ENCODE assay signal across 21 mouse cellular contexts in genomic region chr5:137043997-137044396, GRCm38 (mm10). TPM values are rescaled to one million over a fixed set of nuclear protein-coding genes. Genes with fewer than 3 reads are reported as not detected.
DNase-seq lines count a peak whose midpoint lies in the region; TF ChIP-seq lines count a peak whose summit lies in the region.
"Had no signal": no experiment of that assay in that cellular context is flagged by ENCODE, and none has a peak within 500 bp of the region (broad histone marks: within the 10 kb centered on the region; RNA-seq: fewer than 3 reads in every experiment).

No protein-coding gene starts in this region.

- H3K27ac ChIP-seq in CH12.LX (ENCODE audit: insufficient read depth, low read depth) (no peak overlapping the region), MEL (ENCODE audit: control insufficient read depth, low read depth, low read length) (no peak overlapping the region)

- no peaks in the 10 kb centered on the region for H3K9me3 ChIP-seq in CH12.LX (replicated peaks; ENCODE audit: low read length)
- H3K9me3 ChIP-seq in MEL (replicated peaks; ENCODE audit: insufficient read depth, low read length) = no peaks in the 10 kb centered on the region
- H3K9me3 ChIP-seq: G1E had no signal

- TF ChIP-seq POLR2A in CH12.LX (IDR thresholded peaks at IDR 0.05; ENCODE audit: low read depth, low read length) (no peak), MEL (IDR thresholded peaks at IDR 0.05; ENCODE audit: control insufficient read depth in 1 of 2, insufficient read depth in 1 of 2, low read depth in 1 of 2, low read length in 2 of 2, poor library complexity in 1 of 2) (no peak)

- no peak for DNase-seq in CH12.LX (ENCODE audit: extremely low read depth)
- DNase-seq in MEL (ENCODE audit: low read depth, low spot score) = no peak
- DNase-seq in cerebellum, adult 9-10 months = no peak
- DNase-seq in adipocyte (ENCODE audit: low spot score) = no peak
- DNase-seq: adrenal gland, adult 2 months; adrenal gland, adult 8-10 months; adrenal gland, postnatal 10 days; adrenal gland, postnatal 14 days; adrenal gland, postnatal 25 days; adrenal gland, postnatal 36 days; B cell, adult 2 months; cerebellum, adult 11 months; cerebellum, adult 11-12 months; cerebellum, adult 18-20 months; cerebellum, adult 2 months; cerebellum, adult 8-10 months; cerebellum, adult 9-11 months had no signal

- H3K27me3 ChIP-seq in CH12.LX (replicated peaks) (no peaks in the 10 kb centered on the region), MEL (ENCODE audit: control insufficient read depth in 1 of 2, insufficient read depth in 2 of 2, low read length in 2 of 2) (no peaks in the 10 kb centered on the region)
- H3K27me3 ChIP-seq: Patski had no signal

- H3K79me2 ChIP-seq in CH12.LX (replicated peaks; ENCODE audit: control insufficient read depth, extremely low read depth, insufficient read depth, poor library complexity, severe bottlenecking) = no peaks in the 10 kb centered on the region
- H3K79me2 ChIP-seq in MEL (ENCODE audit: control insufficient read depth, insufficient read depth, low read length, poor library complexity) = peaks cover 14% of the 10 kb centered on the region

- no peak for TF ChIP-seq EP300 in CH12.LX (IDR thresholded peaks at IDR 0.05; ENCODE audit: low read length)
- no peak for TF ChIP-seq EP300 in MEL (IDR thresholded peaks at IDR 0.05; ENCODE audit: low read depth in 1 of 2, low read length in 2 of 2)

- in situ Hi-C loops in CH12.LX (cut with MboI; ENCODE audit: low pct_ligation_motif_present, low pct_unique_long_range_greater_than_20kb, low sequenced_read_pairs) = no loop called here

- H3K36me3 ChIP-seq in CH12.LX (replicated peaks in 1 of 2; ENCODE audit: control insufficient read depth in 1 of 2, insufficient read depth in 1 of 2, low read length in 1 of 2) (peaks cover 24 to 46% of the 10 kb centered on the region in 2 experiments), MEL (ENCODE audit: control insufficient read depth in 1 of 2, insufficient read depth in 2 of 2, low read length in 2 of 2) (peaks cover 2 to 3% of the 10 kb centered on the region in 2 experiments; a peak in 1 of 4 replicates)

- TF ChIP-seq CTCF in CH12.LX (conservative IDR thresholded peaks at IDR 0.05 in 1 of 2, IDR thresholded peaks at IDR 0.05 in 1 of 2; ENCODE audit: low read depth in 2 of 2, low read length in 2 of 2) (no peak), MEL (IDR thresholded peaks at IDR 0.05 in 2 of 3, conservative IDR thresholded peaks at IDR 0.05 in 1 of 3; ENCODE audit: control insufficient read depth in 1 of 3, insufficient read depth in 1 of 3, low read depth in 2 of 3, low read length in 3 of 3, poor library complexity in 1 of 3, severe bottlenecking in 1 of 3) (no peak)

- H3K9ac ChIP-seq in CH12.LX (ENCODE audit: insufficient read depth, low read depth) (no peak overlapping the region), MEL (ENCODE audit: control insufficient read depth, low read depth, low read length, poor library complexity, severe bottlenecking) (no peak overlapping the region)

- no peak overlapping the region for H3K4me2 ChIP-seq in CH12.LX (ENCODE audit: insufficient read depth, low read depth, poor library complexity, severe bottlenecking)

- dilution Hi-C loops in CH12.LX (cut with MboI; ENCODE audit: extremely low pct_ligation_motif_present, extremely low pct_unique_long_range_greater_than_20kb, low sequenced_read_pairs) = no loop called here

- no peak for TF ChIP-seq RAD21 in CH12.LX (IDR thresholded peaks at IDR 0.05; ENCODE audit: low read depth, low read length)
- TF ChIP-seq RAD21 in MEL (IDR thresholded peaks at IDR 0.05; ENCODE audit: low read depth, low read length) = no peak

- H3K4me1 ChIP-seq in CH12.LX (ENCODE audit: control insufficient read depth in 1 of 2, insufficient read depth in 2 of 2) = peaks cover 10 to 13% of the 10 kb centered on the region in 2 experiments
- peaks cover 0 to 10% of the 10 kb centered on the region in 2 experiments for H3K4me1 ChIP-seq in MEL (ENCODE audit: control insufficient read depth in 1 of 2, insufficient read depth in 2 of 2, low read length in 2 of 2)

- H3K4me3 ChIP-seq in CH12.LX (replicated peaks in 1 of 3; ENCODE audit: low read depth in 2 of 3, low read length in 2 of 3, poor library complexity in 1 of 3) = no peak overlapping the region
- no peak overlapping the region for H3K4me3 ChIP-seq in MEL (ENCODE audit: control insufficient read depth in 1 of 2, insufficient read depth in 1 of 2, low read depth in 2 of 2, low read length in 2 of 2)

TF ChIP-seq in CH12.LX, 34 proteins besides CTCF, POLR2A, EP300 and RAD21:
- TF ChIP-seq ZKSCAN1 (IDR thresholded peaks at IDR 0.05; ENCODE audit: borderline replicate concordance, low read depth, low read length) (peak; percentile 62), MAX (IDR thresholded peaks at IDR 0.05; ENCODE audit: low read length) (no peak)

TF ChIP-seq in MEL, 35 proteins besides CTCF, POLR2A, EP300 and RAD21:
- TF ChIP-seq GATA1 (IDR thresholded peaks at IDR 0.05; ENCODE audit: low read depth, low read length) = no peak
- TF ChIP-seq ZKSCAN1 (IDR thresholded peaks at IDR 0.05; ENCODE audit: low read depth, low read length) = peak; percentile 88

RNA-seq across cellular contexts. Expression of gene Ap1s1, which starts 1.9 kb away (rescaled TPM):
- total RNA-seq in CH12.LX (2012; rRNA removed) (98.8 and 113 TPM in 2 replicates), CH12.LX (2014; rRNA removed) (68.0 and 77.8 TPM in 2 replicates), MEL (2012; rRNA removed) (137 and 154 TPM in 2 replicates)
- polyA plus RNA-seq in CH12.LX (2012; ENCODE audit: insufficient read length, low read depth) (102 and 115 TPM in 2 replicates), MEL (2012; ENCODE audit: insufficient read depth in 1 of 2, insufficient read length in 2 of 2, low read depth in 1 of 2, low replicate concordance in 2 of 2, missing spikeins in 1 of 2) (100 to 1,000 TPM; 211 to 218 TPM)

RNA-seq across cellular contexts. Expression of gene Vgf, which starts 17.8 kb away (rescaled TPM):
- total RNA-seq in CH12.LX (2012; rRNA removed) = 0.38 TPM in 1 of 2 replicates, not detected in the other
- not detected in 2 replicates for total RNA-seq in CH12.LX (2014; rRNA removed)
- not detected in 2 replicates for polyA plus RNA-seq in CH12.LX (2012; ENCODE audit: insufficient read length, low read depth)
- total RNA-seq in MEL (2012; rRNA removed) = 0.42 and 0.52 TPM in 2 replicates
- 1 to 10 TPM in 1 of 2 experiments, not detected in 1; 1.4 TPM for polyA plus RNA-seq in MEL (2012; ENCODE audit: insufficient read depth in 1 of 2, insufficient read length in 2 of 2, low read depth in 1 of 2, low replicate concordance in 2 of 2, missing spikeins in 1 of 2)
- polyA plus RNA-seq: activated CD4-positive, CD25-positive, alpha-beta regulatory T cell, adult 4 months; CD4-positive, CD25-positive, alpha-beta regulatory T cell, adult 4 months had no signal

RNA-seq across cellular contexts. Expression of gene Serpine1, which starts 28.1 kb away (rescaled TPM):
- total RNA-seq in CH12.LX (2012; rRNA removed) (0.34 and 0.51 TPM in 2 replicates), CH12.LX (2014; rRNA removed) (0.84 and 1.8 TPM in 2 replicates), MEL (2012; rRNA removed) (0.04 and 0.13 TPM in 2 replicates)
- polyA plus RNA-seq in CH12.LX (2012; ENCODE audit: insufficient read length, low read depth) (0.44 and 0.61 TPM in 2 replicates), MEL (2012; ENCODE audit: insufficient read depth in 1 of 2, insufficient read length in 2 of 2, low read depth in 1 of 2, low replicate concordance in 2 of 2, missing spikeins in 1 of 2) (under 1 TPM in 1 of 2 experiments, not detected in 1; 0.11 TPM)
- polyA plus RNA-seq: activated CD4-positive, CD25-positive, alpha-beta regulatory T cell, adult 4 months had no signal

RNA-seq across cellular contexts. Expression of gene Znhit1, which starts 56.2 kb away (rescaled TPM):
- total RNA-seq in CH12.LX (2012; rRNA removed) (60.1 and 67.3 TPM in 2 replicates), CH12.LX (2014; rRNA removed) (36.8 and 39.6 TPM in 2 replicates), MEL (2012; rRNA removed) (51.8 and 56.6 TPM in 2 replicates)
- polyA plus RNA-seq in CH12.LX (2012; ENCODE audit: insufficient read length, low read depth) (83.5 and 99.2 TPM in 2 replicates), MEL (2012; ENCODE audit: insufficient read depth in 1 of 2, insufficient read length in 2 of 2, low read depth in 1 of 2, low replicate concordance in 2 of 2, missing spikeins in 1 of 2) (100 to 1,000 TPM in 1 of 2 experiments, not detected in 1; 123 TPM)

RNA-seq across cellular contexts. Expression of gene Plod3, which starts 57.2 kb away (rescaled TPM):
- 38.2 and 45.2 TPM in 2 replicates for total RNA-seq in CH12.LX (2012; rRNA removed)
- 8.8 and 9.9 TPM in 2 replicates for total RNA-seq in CH12.LX (2014; rRNA removed)
- 22.2 and 23.6 TPM in 2 replicates for polyA plus RNA-seq in CH12.LX (2012; ENCODE audit: insufficient read length, low read depth)
- total RNA-seq in MEL (2012; rRNA removed) = 47.3 and 56.0 TPM in 2 replicates
- polyA plus RNA-seq in MEL (2012; ENCODE audit: insufficient read depth in 1 of 2, insufficient read length in 2 of 2, low read depth in 1 of 2, low replicate concordance in 2 of 2, missing spikeins in 1 of 2) = 10 to 100 TPM in 1 of 2 experiments, not detected in 1; 62.8 TPM

Comparison
In these comparisons a context has a peak if more than half of its experiments do, and no peak if none do; other contexts are left out.
1. Of the 35 proteins assayed by ChIP-seq in both MEL and CH12.LX: peak only in MEL: none; only in CH12.LX: none; in both: ZKSCAN1; in neither: 34.